Mouse (Mus musculus): ENCODE measurements around the gene Ccnb1ip1.

The Ccnb1ip1 gene

GRCm38 (mm10) chr14:50784391-50785250 lies 22.9 kb downstream of the Ccnb1ip1 start:
- DNase-seq (ENCODE audit: low read depth, low spot score), result no peak

DNA sequence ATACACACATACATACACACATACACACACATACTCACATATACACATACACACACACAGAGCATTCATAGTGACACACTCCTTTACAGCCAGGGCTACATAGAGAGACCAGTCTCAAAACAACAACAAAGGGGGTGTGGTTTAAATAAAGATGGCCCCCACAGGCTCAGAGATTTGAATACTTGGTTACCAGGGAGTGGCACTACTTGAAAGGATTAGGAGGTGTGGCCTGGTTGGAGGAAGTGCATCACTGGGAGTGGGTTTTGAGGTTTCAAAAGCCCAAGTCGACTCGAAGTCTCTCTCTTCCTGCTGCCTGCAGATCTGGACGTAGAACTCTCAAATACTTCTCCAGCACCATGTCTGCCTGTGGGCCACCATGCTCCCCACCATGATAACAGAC lies 25.4 kb downstream of the Ccnb1ip1 start:
- DNase-seq (ENCODE audit: low read depth, low spot score), result no peak

DNA sequence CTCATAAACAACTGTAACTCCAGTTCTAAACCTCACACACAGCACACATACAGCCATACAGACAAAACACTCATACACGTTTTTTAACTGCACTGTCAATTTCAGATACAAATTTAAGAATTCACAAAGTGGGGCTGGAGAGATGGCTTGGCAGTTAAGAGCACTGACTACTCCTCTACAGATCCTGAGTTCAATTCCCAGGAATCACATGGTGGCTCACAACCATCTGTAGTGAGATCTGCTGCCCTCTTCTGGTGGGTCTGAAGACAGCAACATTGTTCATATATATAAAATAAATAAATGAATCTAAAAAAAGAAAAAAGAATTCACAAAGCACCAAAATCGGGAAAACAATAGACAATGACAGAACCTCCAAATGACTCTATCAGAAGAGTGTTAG lies 36.2 kb downstream of the Ccnb1ip1 start:
- DNase-seq (ENCODE audit: low read depth, low spot score), result no peak

- DNase-seq (ENCODE audit: low read depth, low spot score), result no peak
Observed at GRCm38 (mm10) chr14:50765736-50766135, 41.8 kb downstream of the Ccnb1ip1 start.

- no peak for DNase-seq (ENCODE audit: low read depth, low spot score)
Observed at GRCm38 (mm10) chr14:50758416-50759085, 49.0 kb downstream of the Ccnb1ip1 start.

- DNase-seq (ENCODE audit: low read depth, low spot score), result no peak
Observed at GRCm38 (mm10) chr14:50744994-50745393, 62.5 kb downstream of the Ccnb1ip1 start, which contains the start of gene Olfr749. Gene Olfr749 (minus strand): TSS chr14:50745094.

GRCm38 (mm10) chr14:50741584-50741983 lies 65.9 kb downstream of the Ccnb1ip1 start:
- no peak for DNase-seq (ENCODE audit: low read depth, low spot score)

- DNase-seq (ENCODE audit: low read depth, low spot score), result no peak
Observed at GRCm38 (mm10) chr14:50740334-50740733, 67.2 kb downstream of the Ccnb1ip1 start.
